ENCODE assay signal across 8 mouse cellular contexts in genomic region chr6:148830748-148831727, GRCm38 (mm10). TPM values are rescaled to one million over a fixed set of nuclear protein-coding genes. Genes with fewer than 3 reads are reported as not detected.
DNase-seq lines count a peak whose midpoint lies in the region; ATAC-seq and TF ChIP-seq lines count a peak whose summit lies in the region.

Gene Ipo8 (minus strand): TSS chr6:148831467.

- H3K4me3 ChIP-seq in gastrocnemius, adult 2 months: peak within 1 kb of the TSS; percentile 96
- peak within 1 kb of the TSS; percentile 89 for H3K4me3 ChIP-seq in hindbrain, postnatal 0 days (ENCODE audit: low read length)
- H3K4me3 ChIP-seq in left cerebral cortex, adult 2 months: peak within 1 kb of the TSS; percentile 97

- no peaks in the 10 kb centered on the region for H3K9me3 ChIP-seq in hindbrain, postnatal 0 days (ENCODE audit: low read length)

- peaks cover 9% of the 10 kb centered on the region for H3K4me1 ChIP-seq in hindbrain, postnatal 0 days (ENCODE audit: insufficient read depth, low read length)

- intact Hi-C loops in gastrocnemius, adult 2 months (cut with DNase I): no loop called here
- intact Hi-C loops in left cerebral cortex, adult 2 months (cut with DNase I): loop anchor here (1.0 to 5.0 kb wide), 3 partner anchors 65 to 618 kb away; partner anchors contain the start of genes Caprin2, Dennd5b and Ergic2

- DNase-seq in ZHBTc4 (ENCODE audit: low read depth, low spot score): peak; percentile 98
- DNase-seq in gastrocnemius, adult 2 months: peak; percentile 93
- DNase-seq in hindbrain, postnatal 0 days (ENCODE audit: low spot score): peak; percentile 97
- peak; percentile 91 to 93 for DNase-seq in left cerebral cortex, adult 2 months (ENCODE audit: extremely low spot score in 1 of 2, low spot score in 2 of 2)
- DNase-seq in right cerebral cortex, adult 2 months (ENCODE audit: low spot score in 2 of 2): peak; percentile 93 to 96
- peak; percentile 92 for DNase-seq in urinary bladder, postnatal 14 days (ENCODE audit: low spot score)

- peak within 1 kb of the TSS; percentile 86 for H3K27ac ChIP-seq in gastrocnemius, adult 2 months
- H3K27ac ChIP-seq in hindbrain, postnatal 0 days: peak within 1 kb of the TSS; percentile 67; the same call in 1 of the 2 replicates
- H3K27ac ChIP-seq in left cerebral cortex, adult 2 months: peak within 1 kb of the TSS; percentile 76

- no peak for TF ChIP-seq CTCF in gastrocnemius, adult 2 months (IDR thresholded peaks at IDR 0.05)
- peak; percentile 42 for TF ChIP-seq CTCF in hindbrain, postnatal 0 days (IDR thresholded peaks at IDR 0.05; ENCODE audit: low read depth)
- peak; percentile 4 for TF ChIP-seq CTCF in left cerebral cortex, adult 2 months (IDR thresholded peaks at IDR 0.05)

- under 1% methylated on average over 44 of the region's 47 CpGs for WGBS in hindbrain, postnatal 0 days

- no peaks in the 10 kb centered on the region for H3K36me3 ChIP-seq in hindbrain, postnatal 0 days (ENCODE audit: insufficient read depth, low read length)

- peak within 1 kb of the TSS; percentile 94 for H3K4me2 ChIP-seq in hindbrain, postnatal 0 days (ENCODE audit: low read depth, low read length)

- peak within 1 kb of the TSS; percentile 70 for H3K9ac ChIP-seq in hindbrain, postnatal 0 days (replicated peaks; ENCODE audit: low read length)

- H3K27me3 ChIP-seq in hindbrain, postnatal 0 days (ENCODE audit: insufficient read depth, low read length): no peaks in the 10 kb centered on the region

- ATAC-seq in common myeloid progenitor, adult 5-6 weeks (replicated peaks; ENCODE audit: low read depth, poor library complexity, severe bottlenecking): peak; percentile 97
- ATAC-seq in hindbrain, postnatal 0 days: peak; percentile 99
- ATAC-seq in megakaryocyte, adult 5-6 weeks (ENCODE audit: poor library complexity, severe bottlenecking): peak; percentile 97

RNA-seq across cellular contexts. Expression of gene Ipo8, which starts in this region (rescaled TPM):
- total RNA-seq in common myeloid progenitor, adult 5-6 weeks (2017): 48.6 and 55.9 TPM in 2 replicates
- 10 to 100 TPM; 17.7 to 18.0 TPM for total RNA-seq in gastrocnemius, adult 2 months (2021)
- total RNA-seq in hindbrain, postnatal 0 days (2014; rRNA removed): 25.2 and 28.9 TPM in 2 replicates
- polyA plus RNA-seq in hindbrain, postnatal 0 days (2015; fragmentation: Nextera tagmentation; extraction: Ambion mirVana): 14.4 and 14.8 TPM in 2 replicates
- 10 to 100 TPM; 47.7 to 47.9 TPM for total RNA-seq in left cerebral cortex, adult 2 months (2021)
- 25.0 and 28.6 TPM in 2 replicates for total RNA-seq in megakaryocyte, adult 5-6 weeks (2015)
- 26.3 and 36.5 TPM in 2 replicates for total RNA-seq in megakaryocyte, adult 5-6 weeks (2017)

Comparison
In these comparisons a context has a peak if more than half of its experiments do, and no peak if none do; other contexts are left out.
1. Peak in every context shown above with its lines: DNase-seq, ATAC-seq, H3K4me3 ChIP-seq and H3K27ac ChIP-seq.